Mouse (Mus musculus): ENCODE data around the gene Vamp3. TPM values are rescaled to one million over a fixed set of nuclear protein-coding genes. Genes with fewer than 3 reads are reported as not detected.

Vamp3 gene
- polyA plus RNA-seq (2014; fragmentation: Illumina TruSeq; extraction: RNeasy Lipid Tissue Mini Kit (QIAGEN cat#74804); ENCODE audit: insufficient read depth, low read depth, low replicate concordance): 85.7 TPM

DNA sequence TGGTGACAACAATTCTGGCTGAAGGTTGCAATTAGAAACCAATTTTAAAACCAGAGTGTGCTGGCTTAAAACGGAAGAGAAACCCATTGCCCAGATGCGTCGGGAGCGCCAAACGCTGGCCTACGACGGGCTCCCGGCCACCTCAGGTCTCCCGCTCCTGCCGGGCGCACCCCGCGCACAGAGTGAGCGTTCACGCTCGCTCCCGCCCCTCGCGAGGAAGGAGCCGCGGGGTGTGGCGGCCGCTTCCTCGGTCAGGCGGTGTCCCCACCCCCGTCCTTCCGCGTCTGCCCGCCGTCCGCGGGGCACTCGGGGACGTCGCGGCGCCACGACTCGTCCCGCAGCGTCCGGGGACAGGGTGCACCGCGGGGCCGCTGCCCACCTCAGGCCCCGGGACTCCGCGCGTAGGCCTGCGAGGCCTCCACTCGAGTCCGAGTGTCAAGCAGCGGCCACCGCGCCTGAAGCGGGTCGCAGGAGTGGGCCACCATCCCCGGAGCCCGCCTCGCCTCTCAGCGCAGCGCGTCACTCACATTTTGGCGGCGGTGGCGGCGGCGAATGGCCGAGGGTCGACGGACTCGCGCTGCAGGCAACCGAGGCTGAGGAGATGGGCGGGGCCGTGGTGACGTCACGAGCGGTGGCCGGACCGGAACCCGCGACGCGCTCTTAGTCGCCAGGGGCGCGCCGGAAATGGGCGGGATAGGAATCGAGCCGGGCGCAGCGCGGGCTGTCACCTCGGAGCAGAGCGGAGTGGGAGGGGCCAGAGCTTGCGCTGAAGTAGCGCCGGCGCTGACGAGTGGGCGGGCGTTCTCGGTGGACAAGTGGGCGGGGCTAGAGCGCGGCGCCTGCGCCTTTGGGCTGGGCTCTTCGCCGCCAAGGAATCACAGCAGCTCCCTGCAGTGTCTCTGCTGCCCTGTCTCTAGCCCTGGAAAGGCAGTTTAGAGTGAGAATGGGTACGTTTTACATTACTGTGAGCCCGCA is at the start of gene Vamp3:
Vamp3 (minus strand) TSS at position 617 of the 975 bp plus-strand sequence.

DNA sequence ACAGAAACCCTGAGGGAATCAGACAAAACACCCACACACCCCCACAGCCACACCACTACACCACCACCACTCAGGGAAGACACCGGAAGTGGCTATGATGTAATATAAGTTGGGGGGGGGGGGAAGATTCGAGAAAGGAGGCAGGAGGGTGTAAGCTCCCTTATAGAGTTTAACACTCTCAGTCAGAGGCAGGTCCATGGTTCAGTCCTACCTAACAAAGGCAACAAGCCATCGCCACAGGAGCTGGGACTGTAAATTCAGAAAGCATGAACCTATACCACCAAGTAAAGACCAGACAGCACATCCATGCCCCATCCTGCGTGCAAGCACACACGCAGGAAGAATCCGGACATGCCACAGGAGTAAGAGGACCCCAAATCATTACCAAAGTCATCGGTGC is 31.5 kb upstream of the Vamp3 start, which contains the start of gene Gm13090:
Gm13090 (plus strand) TSS at position 301 of the 400 bp plus-strand sequence.

DNA sequence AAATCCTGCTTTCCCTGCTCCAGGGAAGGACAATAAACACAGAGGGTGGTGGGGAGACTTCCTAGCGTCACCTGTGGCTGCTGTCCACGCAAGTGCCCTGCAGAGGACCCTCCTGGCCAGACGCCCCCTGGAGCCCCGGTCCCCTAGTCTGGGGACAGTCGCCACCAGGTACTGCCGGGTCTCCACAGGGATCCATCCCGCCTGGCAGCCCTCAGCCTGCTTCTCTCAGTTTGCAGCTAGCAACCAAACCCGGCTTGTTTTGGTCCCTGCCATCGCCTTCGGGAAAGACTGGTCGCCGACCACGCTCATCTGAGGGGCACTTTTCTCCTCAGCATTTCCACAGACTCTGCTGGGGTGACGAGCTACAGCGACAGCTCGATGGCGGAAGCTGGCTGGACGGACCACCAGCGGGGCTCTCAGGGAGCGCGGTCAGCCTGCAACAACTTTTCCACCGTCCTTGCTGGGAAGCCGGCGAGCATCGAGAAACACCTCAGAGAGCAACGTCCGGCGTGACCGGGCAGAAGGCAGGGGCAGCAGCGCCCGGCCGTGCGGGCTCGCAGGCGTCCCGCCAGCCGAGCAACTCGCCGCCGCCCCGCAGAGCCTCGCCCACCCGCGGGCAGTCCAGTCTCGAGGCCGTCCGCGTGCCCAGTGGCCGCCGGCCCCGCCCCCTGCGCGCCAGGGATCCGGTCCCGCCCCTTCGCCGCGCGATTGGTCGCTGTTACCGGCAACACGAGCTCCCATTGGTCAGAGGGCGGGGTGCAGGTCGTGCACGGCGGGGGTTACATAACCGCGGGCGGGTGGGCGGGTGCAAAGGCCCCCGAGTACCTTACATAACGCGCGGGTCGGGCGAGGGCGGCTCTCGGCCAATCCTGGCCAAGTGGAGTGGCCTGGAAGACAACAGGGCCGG is 13.5 kb downstream of the Vamp3 start, which contains the start of gene Per3:
Per3 (minus strand) TSS at position 629 of the 907 bp plus-strand sequence.

Other genes starting within 250 kb of the Vamp3 start
- 58.7 TPM for gene Errfi1, start 204.0 kb downstream of the Vamp3 start, polyA plus RNA-seq (2014; fragmentation: Illumina TruSeq; extraction: RNeasy Lipid Tissue Mini Kit (QIAGEN cat#74804); ENCODE audit: insufficient read depth, low read depth, low replicate concordance)
- gene Park7, start 143.5 kb downstream of the Vamp3 start, polyA plus RNA-seq (2014; fragmentation: Illumina TruSeq; extraction: RNeasy Lipid Tissue Mini Kit (QIAGEN cat#74804); ENCODE audit: insufficient read depth, low read depth, low replicate concordance): 185 TPM
- 0.81 TPM for gene Tnfrsf9, start 143.4 kb downstream of the Vamp3 start, polyA plus RNA-seq (2014; fragmentation: Illumina TruSeq; extraction: RNeasy Lipid Tissue Mini Kit (QIAGEN cat#74804); ENCODE audit: insufficient read depth, low read depth, low replicate concordance)
- not detected for gene Uts2, start 60.9 kb downstream of the Vamp3 start, polyA plus RNA-seq (2014; fragmentation: Illumina TruSeq; extraction: RNeasy Lipid Tissue Mini Kit (QIAGEN cat#74804); ENCODE audit: insufficient read depth, low read depth, low replicate concordance)
- gene Per3, start 13.3 kb downstream of the Vamp3 start, polyA plus RNA-seq (2014; fragmentation: Illumina TruSeq; extraction: RNeasy Lipid Tissue Mini Kit (QIAGEN cat#74804); ENCODE audit: insufficient read depth, low read depth, low replicate concordance): 3.8 TPM
- not detected for gene Gm13090, start 31.6 kb upstream of the Vamp3 start, polyA plus RNA-seq (2014; fragmentation: Illumina TruSeq; extraction: RNeasy Lipid Tissue Mini Kit (QIAGEN cat#74804); ENCODE audit: insufficient read depth, low read depth, low replicate concordance)